ENCODE assay signal across 16 mouse cellular contexts in the genomic region with DNA sequence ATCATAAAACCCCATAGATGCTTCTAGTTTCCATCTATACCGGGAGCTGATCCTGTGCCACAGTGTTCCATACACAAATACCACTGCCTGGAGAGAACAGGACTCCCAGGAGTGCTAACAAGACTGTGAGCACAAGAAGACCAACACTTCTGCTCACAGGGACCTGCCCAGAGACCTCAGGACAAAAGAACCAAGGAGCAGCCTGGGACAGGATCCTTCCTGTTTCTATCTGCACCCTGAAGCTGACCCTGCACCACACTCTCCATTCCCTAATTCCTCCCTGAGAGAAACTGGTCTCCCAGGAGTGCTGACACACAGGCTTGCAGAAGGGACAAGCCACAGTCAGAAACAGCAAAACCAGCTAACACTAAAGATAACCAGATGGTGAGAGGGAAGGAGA.
"Had no signal": no experiment of that assay in that cellular context is flagged by ENCODE, and none has a peak within 500 bp of the region (broad histone marks: within the 10 kb centered on the region; RNA-seq: fewer than 3 reads in every experiment).

No protein-coding gene starts in this region.

- H3K36me3 ChIP-seq: neural tube, embryonic 13.5 days; neural tube, embryonic 15.5 days; stomach, embryonic 15.5 days had no signal

- H3K4me3 ChIP-seq: neural tube, embryonic 13.5 days; neural tube, embryonic 15.5 days; stomach, embryonic 15.5 days had no signal

- H3K27me3 ChIP-seq: neural tube, embryonic 13.5 days; neural tube, embryonic 15.5 days; stomach, embryonic 15.5 days had no signal

- H3K4me1 ChIP-seq: neural tube, embryonic 13.5 days; neural tube, embryonic 15.5 days; stomach, embryonic 15.5 days had no signal

- H3K27ac ChIP-seq: neural tube, embryonic 13.5 days; neural tube, embryonic 15.5 days; stomach, embryonic 15.5 days; stomach, postnatal 0 days had no signal

- DNase-seq: retina, postnatal 1 day; right cerebral cortex, adult 18-20 months; right cerebral cortex, postnatal 14 days; right cerebral cortex, postnatal 25 days; right cerebral cortex, postnatal 4 days; spleen, adult 18-20 months; thymus, adult 18-20 months; thymus, adult 2 months; thymus, postnatal 14 days; thymus, postnatal 25 days; thymus, postnatal 36 days; thymus, postnatal 4 days had no signal

- H3K9me3 ChIP-seq: neural tube, embryonic 13.5 days; neural tube, embryonic 15.5 days; stomach, embryonic 15.5 days had no signal
